Mouse (Mus musculus): ENCODE data around the gene Ppp1r13b.

GRCm38 (mm10) chr12:111829447-111829846 is 78.5 kb downstream of the Ppp1r13b start:
- no peak for TF ChIP-seq CTCF (IDR thresholded peaks at IDR 0.05)
- no peak for TF ChIP-seq EP300 (IDR thresholded peaks at IDR 0.05)

All from lung, postnatal 0 days (tissue).